Mouse (Mus musculus): ENCODE measurements at regions not wholly inside any gene's neighbourhood (a gene's known extent, or its start where the extent isn't known, plus 50 kb on each side); places are given as distances from the start of the nearest gene placed in this dataset.

DNA sequence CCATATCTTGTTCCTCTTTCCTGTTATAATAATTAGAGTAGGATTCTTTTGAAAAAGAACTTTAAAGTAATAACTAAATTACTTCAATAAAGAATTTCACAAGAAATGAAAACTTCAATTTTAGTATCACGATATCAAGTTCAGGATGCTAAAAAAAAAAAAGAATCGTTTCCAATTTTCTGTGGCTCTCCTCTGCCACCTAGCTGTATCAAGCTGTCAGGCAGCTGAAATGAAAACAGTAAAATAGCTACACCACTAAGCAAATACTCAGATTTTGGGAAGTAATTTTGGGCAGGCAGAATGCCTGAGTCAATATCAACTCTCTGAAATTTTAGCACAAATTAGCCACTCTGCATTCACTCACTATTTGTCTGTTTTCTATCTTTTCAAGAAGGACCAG lies 694.5 kb upstream of the Arrdc3 start:
- Histone ChIP-seq H3K4me3 (ENCODE audit: low read depth, low read length) (no peak overlapping the region), H3K9ac (replicated peaks; ENCODE audit: low read depth, low read length) (no peak overlapping the region), H3K4me1 (ENCODE audit: control insufficient read depth, insufficient read depth, low read length) (no peaks in the 10 kb centered on the region), H3K27me3 (ENCODE audit: control insufficient read depth, insufficient read depth, low read length) (no peaks in the 10 kb centered on the region), H3K27ac (ENCODE audit: low read depth, low read length) (no peak overlapping the region), H3K36me3 (ENCODE audit: control insufficient read depth, insufficient read depth, low read length) (no peaks in the 10 kb centered on the region), H3K4me2 (ENCODE audit: low read depth, low read length) (no peak overlapping the region), H3K9me3 (ENCODE audit: control insufficient read depth, low read length) (no peaks in the 10 kb centered on the region)
- WGBS: 84% methylated on average over 2 of the region's 2 CpGs
- ATAC-seq (ENCODE audit: low read depth): no peak

GRCm38 (mm10) chr13:80195065-80195605 lies 688.0 kb upstream of the Arrdc3 start:
- H3K27ac ChIP-seq (ENCODE audit: low read depth, low read length): no peak overlapping the region
- H3K36me3 ChIP-seq (ENCODE audit: control insufficient read depth, insufficient read depth, low read length): no peaks in the 10 kb centered on the region
- H3K4me3 ChIP-seq (ENCODE audit: low read depth, low read length): no peak overlapping the region
- H3K27me3 ChIP-seq (ENCODE audit: control insufficient read depth, insufficient read depth, low read length): no peaks in the 10 kb centered on the region
- ATAC-seq (ENCODE audit: low read depth): 0 out of 2 replicates have a peak, but pooled peaks have one; percentile 44
- 26% methylated on average over 5 of the region's 5 CpGs for WGBS
- H3K9ac ChIP-seq (replicated peaks; ENCODE audit: low read depth, low read length): no peak overlapping the region
- H3K9me3 ChIP-seq (ENCODE audit: control insufficient read depth, low read length): no peaks in the 10 kb centered on the region
- no peak overlapping the region for H3K4me2 ChIP-seq (ENCODE audit: low read depth, low read length)
- H3K4me1 ChIP-seq (ENCODE audit: control insufficient read depth, insufficient read depth, low read length): no peaks in the 10 kb centered on the region

DNA sequence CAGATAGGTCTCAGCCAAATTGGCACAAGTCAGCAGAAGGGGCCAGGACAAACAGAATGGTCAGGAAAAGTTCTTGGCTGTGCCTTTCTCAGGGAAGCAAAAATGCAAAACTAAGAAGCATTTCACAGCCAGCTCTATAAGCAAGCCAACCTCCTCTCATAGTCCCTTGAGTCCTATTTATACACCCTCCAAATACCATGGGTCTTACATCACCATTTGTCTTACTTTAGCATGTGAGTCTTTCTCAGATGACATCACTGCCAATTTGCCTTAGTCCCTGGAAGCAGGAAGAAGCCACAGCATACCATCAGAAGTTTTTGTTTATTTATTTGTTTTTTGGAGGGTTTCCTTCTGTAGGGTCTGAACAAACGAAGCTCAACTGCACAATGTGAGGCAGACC lies 659.1 kb upstream of the Arrdc3 start:
- no peaks in the 10 kb centered on the region for H3K27me3 ChIP-seq (ENCODE audit: control insufficient read depth, insufficient read depth, low read length)
- H3K4me2 ChIP-seq (ENCODE audit: low read depth, low read length): no peak overlapping the region
- no peak for ATAC-seq (ENCODE audit: low read depth)
- no peak overlapping the region for H3K4me3 ChIP-seq (ENCODE audit: low read depth, low read length)
- H3K9ac ChIP-seq (replicated peaks; ENCODE audit: low read depth, low read length): no peak overlapping the region
- no peaks in the 10 kb centered on the region for H3K4me1 ChIP-seq (ENCODE audit: control insufficient read depth, insufficient read depth, low read length)
- H3K9me3 ChIP-seq (ENCODE audit: control insufficient read depth, low read length): no peaks in the 10 kb centered on the region
- H3K36me3 ChIP-seq (ENCODE audit: control insufficient read depth, insufficient read depth, low read length): no peaks in the 10 kb centered on the region
- WGBS: 78% methylated on average over 1 of the region's 1 CpGs
- no peak overlapping the region for H3K27ac ChIP-seq (ENCODE audit: low read depth, low read length)

GRCm38 (mm10) chr13:80231381-80231780 lies 651.8 kb upstream of the Arrdc3 start:
- Histone ChIP-seq H3K4me2 (ENCODE audit: low read depth, low read length) (no peak overlapping the region), H3K4me3 (ENCODE audit: low read depth, low read length) (no peak overlapping the region), H3K27me3 (ENCODE audit: control insufficient read depth, insufficient read depth, low read length) (no peaks in the 10 kb centered on the region), H3K36me3 (ENCODE audit: control insufficient read depth, insufficient read depth, low read length) (no peaks in the 10 kb centered on the region), H3K9me3 (ENCODE audit: control insufficient read depth, low read length) (no peaks in the 10 kb centered on the region), H3K9ac (replicated peaks; ENCODE audit: low read depth, low read length) (no peak overlapping the region), H3K27ac (ENCODE audit: low read depth, low read length) (no peak overlapping the region), H3K4me1 (ENCODE audit: control insufficient read depth, insufficient read depth, low read length) (no peaks in the 10 kb centered on the region)
- ATAC-seq (ENCODE audit: low read depth): no peak

DNA sequence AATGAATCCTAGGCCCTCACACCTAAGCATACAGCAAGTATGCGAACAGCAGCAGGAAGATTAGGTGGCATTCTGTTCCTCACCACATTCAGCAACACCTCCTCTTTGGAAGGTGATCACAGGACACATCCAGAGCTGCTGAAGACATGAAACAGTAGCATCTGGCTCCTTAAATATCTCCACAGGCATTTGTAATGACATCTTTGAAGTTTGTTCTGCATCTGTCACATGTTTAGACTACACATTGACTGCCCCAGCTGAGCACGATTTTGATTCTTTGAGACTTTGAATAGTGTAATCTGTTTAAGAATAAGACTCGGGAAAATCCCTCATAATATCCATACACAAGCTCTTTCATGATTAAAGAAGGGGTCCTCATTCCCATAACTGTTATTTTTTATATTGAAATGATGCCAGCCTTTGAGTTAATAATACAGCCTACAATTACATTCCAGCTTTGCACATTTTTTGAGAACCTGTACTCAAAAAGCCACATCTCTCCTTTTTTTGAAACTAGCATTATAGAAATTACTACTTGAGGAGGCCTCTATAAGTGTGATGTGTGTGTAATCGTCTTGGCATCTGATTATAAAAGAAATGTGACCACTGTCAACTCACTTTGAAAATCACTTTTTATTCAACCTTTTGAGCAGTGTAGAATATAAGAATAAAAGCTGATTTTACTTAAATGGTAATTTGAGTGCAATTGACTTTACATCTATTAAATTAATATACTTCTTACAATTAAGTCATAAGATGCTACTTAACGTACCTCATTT lies 647.7 kb upstream of the Arrdc3 start:
- Histone ChIP-seq H3K9me3 (ENCODE audit: control insufficient read depth, low read length) (no peaks in the 10 kb centered on the region), H3K27ac (ENCODE audit: low read depth, low read length) (no peak overlapping the region), H3K9ac (replicated peaks; ENCODE audit: low read depth, low read length) (no peak overlapping the region), H3K4me2 (ENCODE audit: low read depth, low read length) (no peak overlapping the region), H3K27me3 (ENCODE audit: control insufficient read depth, insufficient read depth, low read length) (no peaks in the 10 kb centered on the region), H3K4me3 (ENCODE audit: low read depth, low read length) (no peak overlapping the region), H3K4me1 (ENCODE audit: control insufficient read depth, insufficient read depth, low read length) (no peaks in the 10 kb centered on the region), H3K36me3 (ENCODE audit: control insufficient read depth, insufficient read depth, low read length) (no peaks in the 10 kb centered on the region)
- no peak for ATAC-seq (ENCODE audit: low read depth)
- WGBS: 76% methylated on average over 5 of the region's 5 CpGs

DNA sequence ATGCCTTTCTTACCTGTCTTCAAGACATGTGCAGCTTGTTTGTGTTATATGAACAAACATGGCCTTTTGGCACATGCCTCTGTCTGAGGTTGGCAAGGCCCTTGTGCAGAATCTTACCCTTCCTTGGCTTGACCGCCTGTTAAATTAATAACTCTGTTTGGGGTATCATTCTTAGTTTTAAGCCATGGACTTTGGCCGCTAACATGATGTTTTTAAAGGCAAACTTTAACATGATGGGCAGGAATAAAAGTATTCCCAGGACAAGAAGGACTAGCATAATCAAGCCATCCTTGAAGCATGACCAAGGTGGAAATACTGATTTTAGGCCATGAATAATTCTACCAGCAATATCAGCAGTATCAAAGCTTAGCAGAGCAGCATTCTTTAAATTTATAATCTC lies 620.4 kb upstream of the Arrdc3 start:
- WGBS: 93% methylated on average over 2 of the region's 2 CpGs
- H3K27me3 ChIP-seq (ENCODE audit: control insufficient read depth, insufficient read depth, low read length): no peaks in the 10 kb centered on the region

DNA sequence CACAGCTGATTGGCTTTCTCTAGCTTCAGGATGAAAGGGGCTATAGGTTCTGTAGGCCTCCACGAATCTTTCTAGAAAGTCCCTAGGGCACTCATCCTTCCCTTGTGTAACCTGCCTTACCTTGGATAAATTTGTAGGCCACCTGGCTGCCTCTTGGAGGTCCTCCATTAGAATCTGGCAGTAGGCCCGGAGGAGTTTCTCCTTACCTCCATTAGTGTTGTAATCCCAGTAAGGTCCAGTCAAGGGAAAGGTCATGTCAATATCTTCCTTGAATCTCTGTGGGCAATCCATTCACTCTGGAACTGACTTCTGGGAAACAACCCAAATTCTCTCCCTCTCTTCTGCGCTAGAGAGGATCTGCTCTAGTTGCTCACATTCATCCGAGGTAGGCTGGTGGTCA lies 616.1 kb upstream of the Arrdc3 start:
- H3K27ac ChIP-seq (ENCODE audit: low read depth, low read length): no peak overlapping the region
- no peak overlapping the region for H3K9ac ChIP-seq (replicated peaks; ENCODE audit: low read depth, low read length)
- no peaks in the 10 kb centered on the region for H3K27me3 ChIP-seq (ENCODE audit: control insufficient read depth, insufficient read depth, low read length)
- no peaks in the 10 kb centered on the region for H3K4me1 ChIP-seq (ENCODE audit: control insufficient read depth, insufficient read depth, low read length)
- H3K4me3 ChIP-seq (ENCODE audit: low read depth, low read length): no peak overlapping the region
- H3K36me3 ChIP-seq (ENCODE audit: control insufficient read depth, insufficient read depth, low read length): no peaks in the 10 kb centered on the region
- H3K4me2 ChIP-seq (ENCODE audit: low read depth, low read length): no peak overlapping the region
- H3K9me3 ChIP-seq (ENCODE audit: control insufficient read depth, low read length): no peaks in the 10 kb centered on the region
- 95% methylated on average over 4 of the region's 4 CpGs for WGBS
- no peak for ATAC-seq (ENCODE audit: low read depth)

More for the DNA sequence above, 620.4 kb upstream of the Arrdc3 start:
- Histone ChIP-seq H3K9ac (replicated peaks; ENCODE audit: low read depth, low read length) (no peak overlapping the region), H3K4me3 (ENCODE audit: low read depth, low read length) (no peak overlapping the region), H3K9me3 (ENCODE audit: control insufficient read depth, low read length) (no peaks in the 10 kb centered on the region), H3K4me1 (ENCODE audit: control insufficient read depth, insufficient read depth, low read length) (no peaks in the 10 kb centered on the region), H3K27ac (ENCODE audit: low read depth, low read length) (no peak overlapping the region), H3K36me3 (ENCODE audit: control insufficient read depth, insufficient read depth, low read length) (no peaks in the 10 kb centered on the region), H3K4me2 (ENCODE audit: low read depth, low read length) (no peak overlapping the region)
- ATAC-seq (ENCODE audit: low read depth): no peak

GRCm38 (mm10) chr13:80273976-80274375 lies 609.2 kb upstream of the Arrdc3 start:
- no peak overlapping the region for H3K4me2 ChIP-seq (ENCODE audit: low read depth, low read length)
- no peak overlapping the region for H3K9ac ChIP-seq (replicated peaks; ENCODE audit: low read depth, low read length)
- no peaks in the 10 kb centered on the region for H3K27me3 ChIP-seq (ENCODE audit: control insufficient read depth, insufficient read depth, low read length)
- no peak overlapping the region for H3K27ac ChIP-seq (ENCODE audit: low read depth, low read length)
- H3K9me3 ChIP-seq (ENCODE audit: control insufficient read depth, low read length): no peaks in the 10 kb centered on the region
- 88% methylated on average over 1 of the region's 1 CpGs for WGBS
- H3K4me3 ChIP-seq (ENCODE audit: low read depth, low read length): no peak overlapping the region
- no peak for ATAC-seq (ENCODE audit: low read depth)
- H3K36me3 ChIP-seq (ENCODE audit: control insufficient read depth, insufficient read depth, low read length): no peaks in the 10 kb centered on the region
- no peaks in the 10 kb centered on the region for H3K4me1 ChIP-seq (ENCODE audit: control insufficient read depth, insufficient read depth, low read length)

DNA sequence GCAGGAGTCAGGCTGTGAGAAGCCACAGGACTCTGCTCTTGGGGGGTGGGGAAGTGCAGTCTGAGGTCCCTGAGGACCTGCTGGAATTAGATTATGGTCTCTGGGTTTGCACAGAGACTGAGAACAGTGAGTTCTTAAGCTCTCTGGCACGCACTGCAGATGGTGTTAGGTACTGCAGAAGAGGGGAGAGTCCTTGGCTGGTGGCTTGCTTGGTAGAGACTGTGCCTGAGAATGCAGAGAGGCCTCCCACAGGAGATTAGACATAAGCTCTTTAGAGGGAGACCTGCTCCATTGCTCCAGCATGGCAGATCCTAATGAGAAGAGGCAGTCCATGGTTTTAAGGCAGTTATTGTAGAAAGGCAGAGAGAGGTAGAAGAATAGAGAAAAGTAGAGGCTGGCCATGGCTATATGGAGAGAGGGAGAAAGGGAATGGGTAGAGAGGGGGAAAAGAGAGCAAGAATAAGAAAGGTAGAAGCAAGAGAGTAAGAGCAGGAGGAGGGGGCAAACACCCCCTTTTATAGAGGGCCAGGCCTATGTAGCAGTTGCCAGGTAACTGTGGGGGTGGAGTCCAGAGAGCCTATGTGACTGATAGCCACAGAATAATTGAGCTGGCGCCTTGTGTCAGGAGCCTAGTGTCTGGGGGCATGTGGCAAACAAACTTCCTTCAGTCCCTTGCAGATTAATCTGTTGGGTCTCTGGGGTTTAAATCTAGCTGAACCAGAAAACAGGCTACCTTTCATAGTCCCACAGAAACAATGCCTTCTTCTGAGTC lies 591.3 kb upstream of the Arrdc3 start:
- no peak overlapping the region for H3K27ac ChIP-seq (ENCODE audit: low read depth, low read length)
- no peaks in the 10 kb centered on the region for H3K9me3 ChIP-seq (ENCODE audit: control insufficient read depth, low read length)
- ATAC-seq (ENCODE audit: low read depth): no peak
- no peaks in the 10 kb centered on the region for H3K36me3 ChIP-seq (ENCODE audit: control insufficient read depth, insufficient read depth, low read length)
- WGBS: 46% methylated on average over 2 of the region's 2 CpGs
- no peak overlapping the region for H3K9ac ChIP-seq (replicated peaks; ENCODE audit: low read depth, low read length)
- H3K4me1 ChIP-seq (ENCODE audit: control insufficient read depth, insufficient read depth, low read length): no peaks in the 10 kb centered on the region
- H3K4me2 ChIP-seq (ENCODE audit: low read depth, low read length): no peak overlapping the region
- H3K27me3 ChIP-seq (ENCODE audit: control insufficient read depth, insufficient read depth, low read length): no peaks in the 10 kb centered on the region
- H3K4me3 ChIP-seq (ENCODE audit: low read depth, low read length): no peak overlapping the region
